Mouse (Mus musculus) ES-Bruce4 (cell line): ENCODE measurements at regions not wholly inside any gene's neighbourhood (a gene's known extent, or its start where the extent isn't known, plus 50 kb on each side); places are given as distances from the start of the nearest gene placed in this dataset.
"Not testable (repeated sequence)": the region's sequence is repeated elsewhere in the genome, so short reads cannot be mapped to it uniquely, and the experiment has no call there.

ENCODE experiments used
- H3K27ac ChIP-seq: 2 replicates; pipeline ENCODE4 v1.5.1; 2012; ENCODE audit warnings: low read length, inconsistent platforms; ENCODE audit not compliant: insufficient read depth
- H3K27me3 ChIP-seq: 2 replicates; pipeline ENCODE4 v1.6.1; 2012; ENCODE audit warnings: mild to moderate bottlenecking, low read length, inconsistent platforms; ENCODE audit not compliant: control insufficient read depth, poor library complexity, insufficient read depth, severe bottlenecking
- H3K36me3 ChIP-seq: 2 replicates; pipeline ENCODE4 v1.6.1; 2012; ENCODE audit warnings: inconsistent platforms, mild to moderate bottlenecking, low read length, moderate library complexity; ENCODE audit not compliant: control insufficient read depth, poor library complexity, insufficient read depth, severe bottlenecking
- H3K4me1 ChIP-seq: one replicate; pipeline ENCODE4 v1.8.1; 2011; ENCODE audit warnings: low read length; ENCODE audit not compliant: control insufficient read depth, insufficient read depth
- H3K4me3 ChIP-seq: 2 replicates; pipeline ENCODE4 v1.5.1; 2011; ENCODE audit warnings: low read depth, mild to moderate bottlenecking, low read length
- H3K9ac ChIP-seq: 2 replicates; pipeline ENCODE4 v1.6.1; 2012; ENCODE audit warnings: low read depth, mild to moderate bottlenecking, inconsistent platforms; ENCODE audit not compliant: poor library complexity, severe bottlenecking
- H3K9me3 ChIP-seq: replicated peaks from 2 replicates; pipeline ENCODE4 v1.6.1; 2012; ENCODE audit warnings: mild to moderate bottlenecking, low read length, inconsistent platforms; ENCODE audit not compliant: control insufficient read depth, poor library complexity, insufficient read depth, severe bottlenecking
- CTCF ChIP-seq: IDR thresholded peaks from one replicate; pipeline ENCODE4 v1.8.1; 2011; ENCODE audit warnings: low read depth, low read length
- EP300 ChIP-seq: IDR thresholded peaks from 2 replicates; pipeline ENCODE4 v1.6.1; 2011; ENCODE audit warnings: low read depth, low read length; ENCODE audit not compliant: insufficient read depth
- POLR2A ChIP-seq: IDR thresholded peaks from one replicate; pipeline ENCODE4 v1.8.1; 2011; ENCODE audit warnings: low read length; ENCODE audit not compliant: insufficient read depth

- H3K4me1 ChIP-seq = no peaks in the 10 kb centered on the region
- TF ChIP-seq EP300 = no peak
- no peak for TF ChIP-seq POLR2A
- no peak for TF ChIP-seq CTCF
- no peak overlapping the region for H3K4me3 ChIP-seq
- no peak overlapping the region for H3K9ac ChIP-seq
- no peaks in the 10 kb centered on the region for H3K9me3 ChIP-seq
- no peaks in the 10 kb centered on the region for H3K27me3 ChIP-seq
- no peaks in the 10 kb centered on the region for H3K36me3 ChIP-seq
- no peak overlapping the region for H3K27ac ChIP-seq
These were observed 386.7 kb downstream of the Car8 start for GRCm38 (mm10) chr4:7852006-7852615.

- H3K27ac ChIP-seq = no peak overlapping the region
- no peaks in the 10 kb centered on the region for H3K27me3 ChIP-seq
- no peak overlapping the region for H3K9ac ChIP-seq
- no peaks in the 10 kb centered on the region for H3K36me3 ChIP-seq
- no peaks in the 10 kb centered on the region for H3K4me1 ChIP-seq
- H3K9me3 ChIP-seq = no peaks in the 10 kb centered on the region
- no peak overlapping the region for H3K4me3 ChIP-seq
- TF ChIP-seq EP300 = no peak
These were observed 391.4 kb downstream of the Car8 start for GRCm38 (mm10) chr4:7847411-7847810.

GRCm38 (mm10) chr4:7829126-7829525 is 409.7 kb downstream of the Car8 start:
- H3K36me3 ChIP-seq = no peaks in the 10 kb centered on the region
- no peaks in the 10 kb centered on the region for H3K27me3 ChIP-seq
- TF ChIP-seq CTCF (no peak), POLR2A (no peak), EP300 (no peak)
- no peak overlapping the region for H3K27ac ChIP-seq
- H3K4me3 ChIP-seq = no peak overlapping the region
- H3K9ac ChIP-seq = no peak overlapping the region
- H3K9me3 ChIP-seq = 0 out of 2 replicates have a peak, but pooled peaks cover 4% of the 10 kb centered on the region
- H3K4me1 ChIP-seq = no peaks in the 10 kb centered on the region

GRCm38 (mm10) chr4:7819847-7820246 is 419.0 kb downstream of the Car8 start:
- H3K27ac ChIP-seq = no peak overlapping the region
- no peaks in the 10 kb centered on the region for H3K9me3 ChIP-seq
- no peaks in the 10 kb centered on the region for H3K36me3 ChIP-seq
- no peak overlapping the region for H3K4me3 ChIP-seq
- H3K9ac ChIP-seq = no peak overlapping the region
- no peaks in the 10 kb centered on the region for H3K4me1 ChIP-seq
- H3K27me3 ChIP-seq = no peaks in the 10 kb centered on the region
- TF ChIP-seq POLR2A (no peak), CTCF (no peak), EP300 (no peak)

- H3K9ac ChIP-seq, H3K27me3 ChIP-seq, H3K4me1 ChIP-seq, H3K27ac ChIP-seq, H3K36me3 ChIP-seq, H3K4me3 ChIP-seq: not testable (repeated sequence)
- H3K9me3 ChIP-seq = peaks cover 10% of the 10 kb centered on the region; the same call in 1 of the 2 replicates
These were observed 461.1 kb downstream of the Car8 start for GRCm38 (mm10) chr4:7777761-7778160.

GRCm38 (mm10) chr4:7755473-7755872 is 483.4 kb downstream of the Car8 start:
- no peak for TF ChIP-seq EP300
- no peak for TF ChIP-seq POLR2A
- TF ChIP-seq CTCF = no peak
- Histone ChIP-seq H3K27me3 (no peaks in the 10 kb centered on the region), H3K4me1 (no peaks in the 10 kb centered on the region), H3K27ac (no peak overlapping the region), H3K9ac (no peak overlapping the region), H3K9me3 (no peaks in the 10 kb centered on the region), H3K36me3 (no peaks in the 10 kb centered on the region), H3K4me3 (no peak overlapping the region)
